ENCODE assay signal across 8 mouse cellular contexts in genomic region chr4:131833971-131834609, GRCm38 (mm10). TPM values are rescaled to one million over a fixed set of nuclear protein-coding genes. Genes with fewer than 3 reads are reported as not detected.
DNase-seq lines count a peak whose midpoint lies in the region; ATAC-seq and TF ChIP-seq lines count a peak whose summit lies in the region.
"Had no signal": no experiment of that assay in that cellular context is flagged by ENCODE, and none has a peak within 500 bp of the region (broad histone marks: within the 10 kb centered on the region; RNA-seq: fewer than 3 reads in every experiment).

No protein-coding gene starts in this region.

- peaks cover 18% of the 10 kb centered on the region for H3K4me1 ChIP-seq in kidney, embryonic 16.5 days (ENCODE audit: insufficient read depth, low read length)
- peaks cover 3% of the 10 kb centered on the region for H3K4me1 ChIP-seq in ES-Bruce4 (ENCODE audit: control insufficient read depth, insufficient read depth, low read length)

- peak; percentile 21 for DNase-seq in kidney, adult 11 months
- DNase-seq in R1 (ENCODE audit: low read depth, low spot score) (peak; percentile 34), adipocyte (ENCODE audit: low spot score) (no peak)
- DNase-seq in kidney, postnatal 4 days = peak; percentile 81 to 85

- 0 out of 2 replicates have a peak, but pooled peaks have one; percentile 28 for TF ChIP-seq EP300 in ES-Bruce4 (IDR thresholded peaks at IDR 0.05; ENCODE audit: insufficient read depth, low read depth, low read length)

- H3K27me3 ChIP-seq in kidney, embryonic 16.5 days (ENCODE audit: insufficient read depth, low read length) = peaks cover 6% of the 10 kb centered on the region
- H3K27me3 ChIP-seq in ES-Bruce4 (ENCODE audit: control insufficient read depth, insufficient read depth, low read length, poor library complexity, severe bottlenecking) = no peaks in the 10 kb centered on the region

- H3K4me3 ChIP-seq in kidney, embryonic 16.5 days (ENCODE audit: low read length) = no peak overlapping the region
- H3K4me3 ChIP-seq in ES-Bruce4 (ENCODE audit: low read depth, low read length) = no peak overlapping the region

- TF ChIP-seq CTCF in ES-Bruce4 (IDR thresholded peaks at IDR 0.05; ENCODE audit: low read depth, low read length) = no peak

- ATAC-seq in kidney, embryonic 16.5 days (ENCODE audit: low FRiP score, low TSS enrichment) = no peak
- no peak for ATAC-seq in megakaryocyte-erythroid progenitor cell, adult 5-6 weeks (replicated peaks; ENCODE audit: low FRiP score, low TSS enrichment, poor library complexity, severe bottlenecking)

- H3K9me3 ChIP-seq in kidney, embryonic 16.5 days (ENCODE audit: low read length) = no peaks in the 10 kb centered on the region
- no peaks in the 10 kb centered on the region for H3K9me3 ChIP-seq in ES-Bruce4 (replicated peaks; ENCODE audit: control insufficient read depth, insufficient read depth, low read length, poor library complexity, severe bottlenecking)

- no peak overlapping the region for H3K27ac ChIP-seq in kidney, embryonic 16.5 days (ENCODE audit: low read length)
- no peak overlapping the region for H3K27ac ChIP-seq in ES-Bruce4 (ENCODE audit: insufficient read depth, low read length)

- H3K9ac ChIP-seq in kidney, embryonic 16.5 days (replicated peaks; ENCODE audit: low read length) = no peak overlapping the region
- H3K9ac ChIP-seq in ES-Bruce4 (ENCODE audit: low read depth, poor library complexity, severe bottlenecking) = no peak overlapping the region

- H3K36me3 ChIP-seq in kidney, embryonic 16.5 days (ENCODE audit: insufficient read depth, low read length) = no peaks in the 10 kb centered on the region
- H3K36me3 ChIP-seq in ES-Bruce4 (ENCODE audit: control insufficient read depth, insufficient read depth, low read length, poor library complexity, severe bottlenecking) = no peaks in the 10 kb centered on the region

- WGBS in kidney, embryonic 16.5 days = 27% methylated on average over 9 of the region's 9 CpGs

- no peak overlapping the region for H3K4me2 ChIP-seq in kidney, embryonic 16.5 days (replicated peaks; ENCODE audit: low read depth, low read length)

- no peak for TF ChIP-seq POLR2A in ES-Bruce4 (IDR thresholded peaks at IDR 0.05; ENCODE audit: insufficient read depth, low read length)

RNA-seq across cellular contexts. Expression of gene Ptpru, which starts 4.0 kb away (rescaled TPM):
- 33.5 and 37.0 TPM in 2 replicates for polyA plus RNA-seq in kidney, embryonic 16.5 days (2015; fragmentation: Nextera tagmentation; extraction: Ambion mirVana)
- 12.1 and 12.8 TPM in 2 replicates for polyA plus RNA-seq in ES-Bruce4 (2011; ENCODE audit: insufficient read depth, insufficient read length, low read depth, missing spikeins)
- not detected in 2 replicates for total RNA-seq in megakaryocyte-erythroid progenitor cell, adult 5-6 weeks (2014; fragmentation: Nextera tagmentation)
- total RNA-seq in megakaryocyte-erythroid progenitor cell, adult 5-6 weeks (2017) = not detected in 2 replicates
- total RNA-seq: neutrophil, adult 5-6 weeks had no signal

RNA-seq across cellular contexts. Expression of gene Mecr, which starts 9.2 kb away (rescaled TPM):
- polyA plus RNA-seq in kidney, embryonic 16.5 days (2015; fragmentation: Nextera tagmentation; extraction: Ambion mirVana) = 53.8 and 55.4 TPM in 2 replicates
- polyA plus RNA-seq in ES-Bruce4 (2011; ENCODE audit: insufficient read depth, insufficient read length, low read depth, missing spikeins) = 15.6 and 17.9 TPM in 2 replicates
- total RNA-seq in megakaryocyte-erythroid progenitor cell, adult 5-6 weeks (2014; fragmentation: Nextera tagmentation) = 77.8 and 78.9 TPM in 2 replicates
- 25.5 and 63.1 TPM in 2 replicates for total RNA-seq in megakaryocyte-erythroid progenitor cell, adult 5-6 weeks (2017)

RNA-seq across cellular contexts. Expression of gene Srsf4, which starts 39.3 kb away (rescaled TPM):
- polyA plus RNA-seq in kidney, embryonic 16.5 days (2015; fragmentation: Nextera tagmentation; extraction: Ambion mirVana) = 107 and 108 TPM in 2 replicates
- polyA plus RNA-seq in ES-Bruce4 (2011; ENCODE audit: insufficient read depth, insufficient read length, low read depth, missing spikeins) = 71.4 and 74.5 TPM in 2 replicates
- 74.7 and 95.5 TPM in 2 replicates for total RNA-seq in megakaryocyte-erythroid progenitor cell, adult 5-6 weeks (2014; fragmentation: Nextera tagmentation)
- total RNA-seq in megakaryocyte-erythroid progenitor cell, adult 5-6 weeks (2017) = 89.4 and 114 TPM in 2 replicates
